Mouse (Mus musculus) spleen, postnatal 14 days (tissue): ENCODE data around the gene Kif19a.

Experiments used
- DNase-seq, 2 experiments: peaks; one replicate each; pipeline ENCODE4 v3.0.0; 2021 to 2022; ENCODE audit warnings: low spot score in 2 of 2

Kif19a gene

GRCm38 (mm10) chr11:114807025-114807424 is 41.8 kb downstream of the Kif19a start:
- no peak for DNase-seq

- DNase-seq: no peak
Observed at GRCm38 (mm10) chr11:114807686-114808427, 42.7 kb downstream of the Kif19a start.

GRCm38 (mm10) chr11:114809371-114809770 is 44.2 kb downstream of the Kif19a start:
- no peak for DNase-seq

- no peak for DNase-seq
Observed at GRCm38 (mm10) chr11:114810344-114810743, 45.2 kb downstream of the Kif19a start.

- peak; percentile 71 to 86 for DNase-seq
Observed at GRCm38 (mm10) chr11:114812731-114813240, 47.6 kb downstream of the Kif19a start.

- no peak for DNase-seq
Observed at GRCm38 (mm10) chr11:114814873-114815592, 49.8 kb downstream of the Kif19a start.

GRCm38 (mm10) chr11:114816934-114817333 is 51.7 kb downstream of the Kif19a start:
- DNase-seq: no peak

GRCm38 (mm10) chr11:114818185-114818584 is 53.0 kb downstream of the Kif19a start:
- no peak for DNase-seq

GRCm38 (mm10) chr11:114819110-114819509 is 53.9 kb downstream of the Kif19a start:
- DNase-seq: no peak

- no peak for DNase-seq
Observed at GRCm38 (mm10) chr11:114820444-114820843, 55.3 kb downstream of the Kif19a start.

GRCm38 (mm10) chr11:114821325-114821724 is 56.1 kb downstream of the Kif19a start:
- DNase-seq: no peak

GRCm38 (mm10) chr11:114822727-114823126 is 57.5 kb downstream of the Kif19a start:
- DNase-seq: no peak

- no peak for DNase-seq
Observed at GRCm38 (mm10) chr11:114823199-114823725, 58.1 kb downstream of the Kif19a start.

- no peak for DNase-seq
Observed at GRCm38 (mm10) chr11:114826686-114827085, 61.5 kb downstream of the Kif19a start.

- no peak for DNase-seq
Observed at GRCm38 (mm10) chr11:114829499-114830432, 64.6 kb downstream of the Kif19a start.

- no peak for DNase-seq
Observed at GRCm38 (mm10) chr11:114830433-114830773, 65.2 kb downstream of the Kif19a start.

- no peak for DNase-seq
Observed at GRCm38 (mm10) chr11:114833166-114833565, 68.0 kb downstream of the Kif19a start.
